Mouse (Mus musculus) cortical plate, adult 2 months (tissue): ENCODE measurements around the gene Gch1. TPM values are rescaled to one million over a fixed set of nuclear protein-coding genes. Genes with fewer than 3 reads are reported as not detected.

ENCODE experiments used
- H3K27ac ChIP-seq: fragments of 200-500 bp; 2 replicates; pipeline ENCODE4 v1.5.1; 2012; ENCODE audit warnings: low read length, control low read depth, inconsistent platforms; ENCODE audit not compliant: insufficient read depth
- H3K4me1 ChIP-seq: fragments of 200-500 bp; 2 replicates; pipeline ENCODE4 v1.6.1; 2011; ENCODE audit warnings: low read length; ENCODE audit not compliant: control insufficient read depth, insufficient read depth
- H3K4me3 ChIP-seq: fragments of 200-500 bp; 2 replicates; pipeline ENCODE4 v1.5.1; 2011; ENCODE audit warnings: mild to moderate bottlenecking, low read length, control low read depth; ENCODE audit not compliant: insufficient read depth
- CTCF ChIP-seq: fragments of 200-500 bp; IDR thresholded peaks from 2 replicates; pipeline ENCODE4 v1.5.1; 2011; ENCODE audit warnings: mild to moderate bottlenecking, control low read depth, low read length; ENCODE audit not compliant: insufficient read depth; ENCODE audit errors: extremely low read depth
- POLR2A ChIP-seq: fragments of 200-500 bp; IDR thresholded peaks from 2 replicates; pipeline ENCODE4 v1.6.1; 2011; ENCODE audit warnings: mild to moderate bottlenecking, low read length, control low read depth; ENCODE audit not compliant: insufficient read depth; ENCODE audit errors: extremely low read depth
- polyA plus RNA-seq: library from polyadenylated mRNA; depleted of rRNA; stranded (reverse); fragments of >200 nt; gene quantifications from 2 replicates; pipeline ENCODE4 v1.2.3, GENCODE M21; 2012

Gch1 gene
- polyA plus RNA-seq, 1 experiment: 1.6 TPM

DNA sequence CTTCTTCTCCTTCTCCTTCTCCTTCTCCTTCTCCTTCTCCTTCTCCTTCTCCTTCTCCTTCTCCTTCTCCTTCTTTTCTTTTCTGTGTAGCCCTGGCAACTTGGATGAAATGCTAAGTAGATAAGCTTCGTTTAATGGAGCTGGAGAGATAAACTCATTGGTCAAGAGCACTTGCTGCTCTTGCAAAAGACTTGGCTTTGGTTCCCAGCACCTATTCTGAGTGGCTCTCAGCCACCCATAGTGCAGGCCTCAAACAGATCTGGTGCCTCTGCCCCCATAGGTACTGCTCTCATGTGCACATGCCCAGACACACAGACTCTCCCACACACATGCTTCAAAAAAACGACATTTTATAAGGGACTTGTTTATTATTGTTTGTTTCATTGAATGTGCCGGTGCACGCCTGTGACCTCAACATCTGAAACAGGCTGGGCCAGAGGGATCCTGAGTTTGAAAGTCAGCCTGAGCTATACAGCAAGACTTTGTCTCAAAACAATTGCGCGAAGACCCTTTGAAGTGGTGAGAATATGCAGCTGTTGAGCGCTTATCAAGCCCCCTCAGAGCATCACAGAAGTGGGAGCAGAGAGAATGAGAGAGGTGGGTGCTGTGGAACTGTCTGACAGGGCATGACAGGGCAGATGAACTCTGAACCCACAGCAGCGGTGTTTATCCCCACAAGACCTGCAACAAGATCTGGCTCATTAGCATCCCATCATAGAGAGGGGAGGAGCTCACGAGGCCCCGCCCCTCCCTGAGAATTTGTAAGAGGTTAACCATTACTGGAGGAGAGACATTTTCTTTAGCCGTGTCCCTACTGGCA is 33.6 kb upstream of the Gch1 start:
- H3K4me3 ChIP-seq: no peak overlapping the region
- H3K27ac ChIP-seq: no peak overlapping the region
- TF ChIP-seq CTCF: no peak
- TF ChIP-seq POLR2A: no peak
- no peaks in the 10 kb centered on the region for H3K4me1 ChIP-seq

GRCm38 (mm10) chr14:47221567-47221966 is 32.4 kb upstream of the Gch1 start:
- no peak overlapping the region for H3K4me3 ChIP-seq
- H3K4me1 ChIP-seq: no peaks in the 10 kb centered on the region
- no peak overlapping the region for H3K27ac ChIP-seq
- TF ChIP-seq POLR2A: no peak

GRCm38 (mm10) chr14:47220231-47221025 is 31.2 kb upstream of the Gch1 start:
- TF ChIP-seq CTCF: no peak
- no peak for TF ChIP-seq POLR2A
- no peaks in the 10 kb centered on the region for H3K4me1 ChIP-seq
- H3K4me3 ChIP-seq: no peak overlapping the region
- H3K27ac ChIP-seq: no peak overlapping the region

DNA sequence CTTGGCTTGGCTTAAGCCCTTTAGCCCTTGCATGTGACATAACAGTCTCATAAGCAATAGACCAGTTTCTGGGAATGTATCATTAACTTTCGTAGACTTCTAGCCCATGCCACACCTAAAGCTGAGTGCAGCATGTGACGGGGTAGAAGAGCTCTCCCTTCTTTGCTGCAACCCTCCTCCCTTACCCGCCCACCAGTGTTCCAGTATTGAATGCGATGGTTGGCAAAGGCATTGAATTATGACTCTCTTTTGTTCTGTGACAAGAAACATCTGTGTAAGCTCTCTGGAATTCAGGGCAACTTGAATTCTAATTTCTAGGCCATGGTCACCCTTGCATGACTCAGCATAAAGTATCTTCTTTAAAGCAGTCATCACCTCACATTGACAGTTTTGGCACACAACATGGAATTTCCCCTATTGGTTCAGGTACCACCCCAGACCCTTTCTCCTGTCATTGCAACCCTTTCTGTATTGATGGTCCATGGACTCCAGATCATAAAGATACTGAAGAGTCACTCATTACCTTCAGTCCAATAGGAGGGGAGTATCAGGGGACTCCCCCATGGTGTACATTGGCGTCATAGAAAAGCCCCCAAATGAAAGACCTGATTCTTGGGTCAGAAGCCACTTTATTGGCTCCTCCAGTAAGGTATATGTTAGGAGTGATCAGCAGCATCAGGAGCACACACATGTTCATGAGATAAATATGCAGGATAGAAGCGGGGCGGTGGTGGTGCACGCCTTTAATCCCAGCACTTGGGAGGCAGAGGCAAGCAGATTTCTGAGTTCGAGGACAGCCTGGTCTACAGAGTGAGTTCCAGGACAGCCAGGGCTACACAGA is 29.8 kb upstream of the Gch1 start:
- no peak overlapping the region for H3K4me3 ChIP-seq
- TF ChIP-seq CTCF (no peak), POLR2A (no peak)
- no peak overlapping the region for H3K27ac ChIP-seq
- H3K4me1 ChIP-seq: no peaks in the 10 kb centered on the region

DNA sequence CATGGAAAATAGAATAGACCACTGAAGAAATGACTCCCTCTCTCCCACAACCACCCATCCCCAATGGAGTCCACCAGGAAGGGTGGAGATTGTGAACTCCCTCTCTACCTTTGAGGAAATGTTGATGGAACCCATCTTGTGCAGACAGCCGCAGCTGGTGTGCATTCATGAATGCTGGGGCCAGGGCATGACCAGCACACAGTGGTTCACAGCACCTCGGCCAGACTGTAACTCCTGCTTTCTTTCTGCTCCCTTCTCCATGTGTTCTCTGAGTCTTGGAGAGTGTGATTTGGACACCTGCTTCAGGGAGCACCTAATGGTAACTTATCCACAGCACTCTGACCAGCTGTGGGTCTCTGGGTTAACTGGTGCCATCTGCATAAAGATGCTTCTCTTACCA is 27.3 kb upstream of the Gch1 start:
- no peak for TF ChIP-seq POLR2A
- no peaks in the 10 kb centered on the region for H3K4me1 ChIP-seq

DNA sequence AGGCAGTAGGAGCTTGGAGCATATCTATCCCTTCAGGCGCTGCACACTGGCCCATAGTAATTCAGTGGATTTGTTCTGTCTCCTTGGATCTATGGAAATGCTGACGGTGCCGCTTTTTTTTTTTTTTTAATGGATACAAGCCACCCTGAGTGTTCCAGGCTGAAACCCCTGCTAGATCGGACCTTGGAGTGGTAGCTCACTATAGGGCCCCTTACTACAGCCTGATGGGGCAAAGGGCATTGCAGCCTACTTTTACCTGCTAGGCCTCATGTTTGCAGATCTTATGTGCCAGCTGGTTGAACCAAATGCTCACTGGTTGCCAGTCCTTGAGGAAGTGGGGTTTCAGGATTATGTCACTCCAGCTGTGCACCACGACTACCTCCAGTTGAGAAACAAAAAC is 25.2 kb upstream of the Gch1 start:
- TF ChIP-seq POLR2A (no peak), CTCF (no peak)
- Histone ChIP-seq H3K4me1 (no peaks in the 10 kb centered on the region), H3K4me3 (no peak overlapping the region), H3K27ac (no peak overlapping the region)

More for the DNA sequence above, 27.3 kb upstream of the Gch1 start:
- no peak overlapping the region for H3K4me3 ChIP-seq
- H3K27ac ChIP-seq: no peak overlapping the region

DNA sequence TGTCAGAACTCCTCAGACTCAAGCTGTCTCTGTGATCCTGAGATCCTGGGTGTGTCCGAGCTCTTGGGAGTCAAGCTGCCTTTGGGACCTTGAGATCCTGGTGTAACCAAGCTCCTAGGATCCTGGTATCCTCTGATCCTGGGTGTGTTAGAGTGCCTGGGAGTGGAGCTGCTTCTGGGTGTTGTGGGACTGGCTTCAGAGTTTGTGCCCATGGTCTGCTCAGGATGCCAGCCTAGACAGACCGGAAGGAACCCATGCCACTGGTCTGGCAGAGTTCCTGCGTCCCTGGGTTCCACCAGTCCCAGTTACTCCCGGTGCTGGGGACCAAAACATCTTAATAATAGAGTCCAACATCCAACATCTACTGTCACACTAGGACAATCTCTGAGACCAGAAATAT is 24.1 kb upstream of the Gch1 start:
- Histone ChIP-seq H3K27ac (no peak overlapping the region), H3K4me1 (no peaks in the 10 kb centered on the region), H3K4me3 (no peak overlapping the region)
- TF ChIP-seq CTCF (no peak), POLR2A (no peak)

GRCm38 (mm10) chr14:47209669-47210164 is 20.5 kb upstream of the Gch1 start:
- H3K4me3 ChIP-seq: no peak overlapping the region
- H3K4me1 ChIP-seq: no peaks in the 10 kb centered on the region
- TF ChIP-seq POLR2A (no peak), CTCF (no peak)
- H3K27ac ChIP-seq: no peak overlapping the region
